Comparison of ENCODE assay signal across 8 mouse cellular contexts in genomic region chr5:144287267-144287820, GRCm38 (mm10).
"Had no signal": no experiment of that assay in that cellular context is flagged by ENCODE, and none has a peak within 500 bp of the region (broad histone marks: within the 10 kb centered on the region; RNA-seq: fewer than 3 reads in every experiment).

No protein-coding gene starts in this region.

- H3K27me3 ChIP-seq: midbrain, embryonic 13.5 days; neural tube, embryonic 12.5 days had no signal

- H3K9me3 ChIP-seq: midbrain, embryonic 13.5 days; neural tube, embryonic 12.5 days had no signal

- DNase-seq: kidney, postnatal 10 days; lung, adult 18-20 months; thymus, adult 18-20 months; thymus, postnatal 14 days had no signal

- H3K36me3 ChIP-seq: midbrain, embryonic 13.5 days; neural tube, embryonic 12.5 days had no signal

- H3K4me1 ChIP-seq: neural tube, embryonic 12.5 days had no signal

- ATAC-seq: midbrain, embryonic 13.5 days had no signal

- H3K27ac ChIP-seq: left cerebral cortex, adult 2 months; liver, embryonic 14.5 days; midbrain, embryonic 13.5 days; neural tube, embryonic 12.5 days had no signal

- H3K4me2 ChIP-seq: midbrain, embryonic 13.5 days; neural tube, embryonic 12.5 days had no signal

- H3K4me3 ChIP-seq: left cerebral cortex, adult 2 months; midbrain, embryonic 13.5 days; neural tube, embryonic 12.5 days had no signal

- H3K9ac ChIP-seq: liver, embryonic 14.5 days; midbrain, embryonic 13.5 days; neural tube, embryonic 12.5 days had no signal
